7 mouse cellular contexts compared by ENCODE assay signal in the genomic region with DNA sequence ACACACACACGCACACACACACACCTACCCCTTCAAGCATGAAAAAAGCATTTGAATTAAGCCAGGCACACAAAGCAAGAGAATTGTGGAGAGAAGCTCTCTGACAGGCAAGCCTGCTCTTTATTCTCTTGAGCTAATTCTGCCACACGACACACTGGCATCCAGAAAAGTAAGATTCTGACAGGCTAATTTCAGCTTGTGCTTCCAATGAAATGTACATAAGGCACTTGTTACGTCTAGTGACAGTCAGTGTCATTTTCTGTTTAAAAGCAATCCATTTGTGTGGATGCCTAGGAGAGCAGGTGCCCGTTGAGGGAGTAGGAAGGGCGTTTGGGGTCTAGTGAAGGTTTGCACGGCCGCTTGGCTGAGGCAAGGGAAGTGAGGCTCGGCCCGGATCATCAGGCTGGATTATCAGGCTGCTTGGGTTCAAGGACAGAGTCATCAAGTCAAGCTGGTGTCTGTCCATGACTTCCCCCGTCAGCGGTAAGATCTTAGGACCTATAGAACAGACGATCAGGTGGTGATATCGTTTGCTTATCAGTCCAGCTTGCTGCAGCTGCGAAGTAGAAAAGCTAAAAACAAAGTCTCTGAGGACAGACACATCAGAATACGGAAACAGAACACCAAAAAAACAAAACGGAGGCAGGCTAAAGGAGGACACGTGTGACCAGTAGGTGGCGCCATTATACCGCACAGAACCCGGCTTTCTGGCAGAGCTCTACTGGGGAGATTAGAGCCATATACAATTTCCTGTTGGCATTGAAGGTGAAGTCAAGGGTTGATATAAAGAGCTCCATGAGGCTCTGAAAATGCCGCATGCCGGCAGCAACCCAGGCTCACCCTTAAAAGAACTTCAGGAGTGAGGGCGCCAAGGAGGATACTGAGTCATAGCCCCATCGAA. TPM values are rescaled to one million over a fixed set of nuclear protein-coding genes. Genes with fewer than 3 reads are reported as not detected.
DNase-seq lines count a peak whose midpoint lies in the region; ATAC-seq lines count a peak whose summit lies in the region.

No protein-coding gene starts in this region.

- H3K27me3 ChIP-seq in embryonic facial prominence, embryonic 11.5 days (ENCODE audit: control insufficient read depth, insufficient read depth, low read length) = no peaks in the 10 kb centered on the region
- 0 out of 2 replicates have a peak, but pooled peaks cover 7% of the 10 kb centered on the region for H3K27me3 ChIP-seq in limb, embryonic 12.5 days
- H3K27me3 ChIP-seq in midbrain, embryonic 15.5 days (replicated peaks) = 0 out of 2 replicates have a peak, but pooled peaks cover 3% of the 10 kb centered on the region

- ATAC-seq in embryonic facial prominence, embryonic 11.5 days (replicated peaks; ENCODE audit: insufficient number of reproducible peaks, low FRiP score, low TSS enrichment, low read depth) = no peak
- ATAC-seq in limb, embryonic 12.5 days (ENCODE audit: insufficient number of reproducible peaks, insufficient read depth, low FRiP score, low TSS enrichment, low read depth) = no peak
- peak; percentile 90 for ATAC-seq in midbrain, embryonic 15.5 days (replicated peaks)

- no peaks in the 10 kb centered on the region for H3K9me3 ChIP-seq in embryonic facial prominence, embryonic 11.5 days (replicated peaks; ENCODE audit: control insufficient read depth, low read length)
- no peaks in the 10 kb centered on the region for H3K9me3 ChIP-seq in limb, embryonic 12.5 days
- no peaks in the 10 kb centered on the region for H3K9me3 ChIP-seq in midbrain, embryonic 15.5 days

- 17% methylated on average over 24 of the region's 24 CpGs for WGBS in embryonic facial prominence, embryonic 11.5 days
- 19% methylated on average over 24 of the region's 24 CpGs for WGBS in limb, embryonic 12.5 days
- 11% methylated on average over 24 of the region's 24 CpGs for WGBS in midbrain, embryonic 15.5 days

- no peaks in the 10 kb centered on the region for H3K4me1 ChIP-seq in embryonic facial prominence, embryonic 11.5 days (ENCODE audit: control insufficient read depth, insufficient read depth, low read length)
- no peaks in the 10 kb centered on the region for H3K4me1 ChIP-seq in limb, embryonic 12.5 days (replicated peaks)
- peaks cover 16% of the 10 kb centered on the region for H3K4me1 ChIP-seq in midbrain, embryonic 15.5 days

- no peaks in the 10 kb centered on the region for H3K36me3 ChIP-seq in embryonic facial prominence, embryonic 11.5 days (replicated peaks; ENCODE audit: control insufficient read depth, insufficient read depth, low read depth, low read length)
- H3K36me3 ChIP-seq in limb, embryonic 12.5 days = no peaks in the 10 kb centered on the region
- no peaks in the 10 kb centered on the region for H3K36me3 ChIP-seq in midbrain, embryonic 15.5 days (replicated peaks)

- DNase-seq in adrenal gland, postnatal 14 days = peak; percentile 89
- DNase-seq in embryonic facial prominence, embryonic 11.5 days (ENCODE audit: low spot score) = peak; percentile 88
- peak; percentile 75 for DNase-seq in heart, adult 8-10 months (ENCODE audit: low spot score)
- peak; percentile 27 to 63 for DNase-seq in kidney, adult 8-10 months
- DNase-seq in spleen, postnatal 14 days (ENCODE audit: low spot score in 2 of 2) = peak; percentile 21 to 53

- no peak overlapping the region for H3K27ac ChIP-seq in embryonic facial prominence, embryonic 11.5 days (replicated peaks; ENCODE audit: low read depth, low read length)
- H3K27ac ChIP-seq in limb, embryonic 12.5 days = no peak overlapping the region
- peak overlapping the region; percentile 63 for H3K27ac ChIP-seq in midbrain, embryonic 15.5 days

- no peak overlapping the region for H3K9ac ChIP-seq in embryonic facial prominence, embryonic 11.5 days (replicated peaks; ENCODE audit: low read length)
- H3K9ac ChIP-seq in limb, embryonic 12.5 days (replicated peaks) = no peak overlapping the region
- 0 out of 2 replicates have a peak overlapping the region, but pooled peaks have one; percentile 14 for H3K9ac ChIP-seq in midbrain, embryonic 15.5 days

- H3K4me3 ChIP-seq in embryonic facial prominence, embryonic 11.5 days (ENCODE audit: low read depth, low read length) = no peak overlapping the region
- H3K4me3 ChIP-seq in limb, embryonic 12.5 days (replicated peaks) = no peak overlapping the region
- H3K4me3 ChIP-seq in midbrain, embryonic 15.5 days = no peak overlapping the region

- H3K4me2 ChIP-seq in embryonic facial prominence, embryonic 11.5 days (ENCODE audit: low read depth, low read length) = no peak overlapping the region
- peak overlapping the region; percentile 35 for H3K4me2 ChIP-seq in limb, embryonic 12.5 days
- peak overlapping the region; percentile 35 for H3K4me2 ChIP-seq in midbrain, embryonic 15.5 days

RNA-seq across cellular contexts. Expression of a gene that starts 43.4 kb away (rescaled TPM):
- 1.7 and 1.9 TPM in 2 replicates for total RNA-seq in adrenal gland, postnatal 14 days (2021)
- 1.6 and 2.2 TPM in 2 replicates for polyA plus RNA-seq in embryonic facial prominence, embryonic 11.5 days (2014; fragmentation: Nextera tagmentation; extraction: Ambion mirVana)
- total RNA-seq in heart, adult 8-10 months (2022) = under 1 TPM in 2 of 4 experiments, not detected in 2; 0.16 to 0.40 TPM
- polyA plus RNA-seq in limb, embryonic 12.5 days (2016; fragmentation: Nextera tagmentation; extraction: Ambion mirVana) = 2.2 and 2.3 TPM in 2 replicates
- 2.7 and 3.1 TPM in 2 replicates for polyA plus RNA-seq in midbrain, embryonic 15.5 days (2015; fragmentation: Nextera tagmentation; extraction: Ambion mirVana)

Comparison
In these comparisons a context has a peak if more than half of its experiments do, and no peak if none do; other contexts are left out.
1. DNase-seq: peak in every context shown above with its lines; median percentile 89 in adrenal gland, postnatal 14 days; 88 in embryonic facial prominence, embryonic 11.5 days; 75 in heart, adult 8-10 months; 45 in kidney, adult 8-10 months; 37 in spleen, postnatal 14 days.